Mouse (Mus musculus) hindbrain, postnatal 0 days (tissue): ENCODE data around the gene Ranbp3. TPM values are rescaled to one million over a fixed set of nuclear protein-coding genes. Genes with fewer than 3 reads are reported as not detected.
"Not testable (repeated sequence)": the region's sequence is repeated elsewhere in the genome, so short reads cannot be mapped to it uniquely, and the experiment has no call there.

Source experiments
- ATAC-seq: fragments of 200-750 bp; cut with Nextera tagmentation; 2 replicates; pipeline ENCODE4 v1.8.0; 2017; ENCODE audit warnings: mild to moderate bottlenecking, moderate TSS enrichment, moderate library complexity
- DNase-seq: peaks from one replicate; pipeline ENCODE4 v3.0.0-alpha.2; 2015; ENCODE audit warnings: low spot score
- H3K27ac ChIP-seq: fragments of 300-500 bp; sonication (generic); 2 replicates; pipeline ENCODE4 v1.5.1; 2014; ENCODE audit warnings: mild to moderate bottlenecking
- H3K27me3 ChIP-seq: fragments of 300-500 bp; sonication (generic); 2 replicates; pipeline ENCODE4 v1.6.1; 2014; ENCODE audit warnings: low read length, mixed read lengths; ENCODE audit not compliant: insufficient read depth
- H3K36me3 ChIP-seq: fragments of 300-500 bp; sonication (generic); 2 replicates; pipeline ENCODE4 v1.6.1; 2014; ENCODE audit warnings: low read length, mixed read lengths; ENCODE audit not compliant: insufficient read depth
- H3K4me1 ChIP-seq: fragments of 300-500 bp; sonication (generic); 2 replicates; pipeline ENCODE4 v1.6.1; 2014; ENCODE audit warnings: antibody characterized with exemption, low read length, mixed read lengths; ENCODE audit not compliant: insufficient read depth
- H3K4me2 ChIP-seq: fragments of 300-500 bp; sonication (generic); 2 replicates; pipeline ENCODE4 v1.6.1; 2014; ENCODE audit warnings: low read depth, mild to moderate bottlenecking, low read length, moderate library complexity, mixed read lengths
- H3K4me3 ChIP-seq: fragments of 300-500 bp; sonication (generic); 2 replicates; pipeline ENCODE4 v1.5.1; 2014; ENCODE audit warnings: low read length
- H3K9ac ChIP-seq: fragments of 300-500 bp; sonication (generic); replicated peaks from 2 replicates; pipeline ENCODE4 v1.6.1; 2014; ENCODE audit warnings: mild to moderate bottlenecking, low read length, moderate library complexity, mixed read lengths
- H3K9me3 ChIP-seq: fragments of 300-500 bp; sonication (generic); 2 replicates; pipeline ENCODE4 v1.6.1; 2016; ENCODE audit warnings: low read length, mixed read lengths
- CTCF ChIP-seq: IDR thresholded peaks from 2 replicates; pipeline ENCODE4 v1.5.1; 2016; ENCODE audit warnings: antibody characterized with exemption, control low read depth, low read depth
- WGBS: fragments of 180-500 bp; shearing (Covaris S2); extraction: QIAGEN DNeasy Blood & Tissue Kit; methylation state at CpG from one replicate; pipeline ENCODE4 v1.1.7; 2014; 5-methylcytosine and 5-hydroxymethylcytosine counted together
- polyA plus RNA-seq: library from polyadenylated mRNA; unstranded; fragments of >200 nt; fragmentation: Nextera tagmentation; extraction: Ambion mirVana; gene quantifications from 2 replicates; pipeline ENCODE4 v1.2.1, GENCODE M21; 2015
- total RNA-seq: library from RNA; depleted of rRNA; stranded (reverse); fragments of >200 nt; gene quantifications from 2 replicates; pipeline ENCODE4 v1.2.3, GENCODE M21; 2014; rRNA removed

The Ranbp3 gene
- total RNA-seq, result 121 and 122 TPM in 2 replicates
- polyA plus RNA-seq, result 87.2 and 88.7 TPM in 2 replicates

DNA sequence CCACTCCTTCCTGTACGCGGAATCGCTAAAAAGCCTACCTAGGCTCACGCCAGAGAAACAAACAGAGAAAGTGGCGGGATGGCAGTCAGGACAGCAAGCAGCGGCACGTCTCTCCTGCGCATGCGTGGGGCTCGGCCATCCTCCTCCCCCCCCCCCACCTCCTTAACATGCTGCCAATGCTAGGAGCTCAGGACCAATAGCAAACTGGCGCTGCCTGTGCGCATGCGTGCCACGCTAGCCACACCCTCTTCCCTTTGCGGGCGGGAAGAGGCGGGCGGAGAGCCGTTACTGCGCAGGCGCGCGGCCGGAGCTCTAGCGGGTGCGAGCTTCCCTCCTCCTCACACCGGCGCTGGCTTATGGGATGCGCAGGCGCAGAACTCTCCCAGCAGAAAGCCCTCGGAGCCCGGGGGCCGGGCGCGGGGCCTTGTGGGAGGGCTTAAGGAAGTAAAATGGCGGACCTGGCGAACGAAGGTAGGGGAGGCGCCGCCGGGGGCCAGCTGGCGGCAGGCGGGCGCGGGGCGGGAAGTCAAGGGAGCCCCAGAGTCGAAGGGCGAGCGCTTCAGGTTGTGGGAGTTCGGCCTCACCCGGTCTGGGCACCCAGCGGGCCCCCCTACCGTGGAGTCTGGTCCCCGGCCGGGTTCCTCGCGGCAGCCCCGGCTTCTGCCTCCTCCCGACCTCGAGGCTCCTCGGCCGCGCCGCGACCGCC is at the start of gene Ranbp3:
Gene Ranbp3 (plus strand): TSS at position 354 of the 706 bp plus-strand sequence.
- H3K27me3 ChIP-seq, result no peaks in the 10 kb centered on the region
- no peak for TF ChIP-seq CTCF
- peak within 1 kb of the TSS; percentile 83 for H3K4me2 ChIP-seq
- WGBS, result 0% methylated on average over 45 of the region's 66 CpGs
- H3K27ac ChIP-seq, result peak within 1 kb of the TSS; percentile 87
- no peaks in the 10 kb centered on the region for H3K9me3 ChIP-seq
- peak; percentile 100 for DNase-seq
- peaks cover 6% of the 10 kb centered on the region; the same call in 1 of the 2 replicates for H3K36me3 ChIP-seq
- no peaks in the 10 kb centered on the region; the same call in none of the 2 replicates for H3K4me1 ChIP-seq
- peak within 1 kb of the TSS; percentile 83 for H3K4me3 ChIP-seq
- ATAC-seq, result peak; percentile 93
- peak within 1 kb of the TSS; percentile 95 for H3K9ac ChIP-seq

DNA sequence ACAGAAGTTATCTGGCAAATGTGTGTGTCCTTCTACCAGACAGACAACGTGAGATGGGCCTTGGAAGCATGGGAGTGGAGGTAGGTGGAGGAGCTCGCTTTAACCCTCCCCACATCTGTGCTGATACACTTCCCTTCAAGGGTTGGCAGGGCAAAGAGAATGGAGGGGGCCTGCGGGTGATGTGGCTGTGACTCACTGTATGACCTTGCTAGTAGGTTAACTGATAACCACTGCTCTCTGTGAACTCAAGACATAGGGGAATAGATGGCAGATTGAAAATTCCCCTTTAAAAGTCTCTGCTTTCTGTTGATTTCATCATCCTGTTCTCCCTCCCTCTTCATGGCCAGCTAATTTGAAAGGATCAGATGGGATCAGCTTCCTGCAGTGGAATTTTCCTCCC is 47.6 kb upstream of the Ranbp3 start:
- peak overlapping the region; percentile 79 for H3K4me2 ChIP-seq
- no peak overlapping the region for H3K27ac ChIP-seq
- no peak for TF ChIP-seq CTCF
- ATAC-seq, result no peak
- H3K36me3 ChIP-seq, result peaks cover 25% of the 10 kb centered on the region
- WGBS, result 85% methylated on average over 3 of the region's 3 CpGs
- no peak overlapping the region for H3K9ac ChIP-seq
- no peak for DNase-seq
- peaks cover 8% of the 10 kb centered on the region; the same call in 1 of the 2 replicates for H3K4me1 ChIP-seq
- H3K27me3 ChIP-seq, result no peaks in the 10 kb centered on the region
- no peaks in the 10 kb centered on the region for H3K9me3 ChIP-seq
- H3K4me3 ChIP-seq, result no peak overlapping the region

DNA sequence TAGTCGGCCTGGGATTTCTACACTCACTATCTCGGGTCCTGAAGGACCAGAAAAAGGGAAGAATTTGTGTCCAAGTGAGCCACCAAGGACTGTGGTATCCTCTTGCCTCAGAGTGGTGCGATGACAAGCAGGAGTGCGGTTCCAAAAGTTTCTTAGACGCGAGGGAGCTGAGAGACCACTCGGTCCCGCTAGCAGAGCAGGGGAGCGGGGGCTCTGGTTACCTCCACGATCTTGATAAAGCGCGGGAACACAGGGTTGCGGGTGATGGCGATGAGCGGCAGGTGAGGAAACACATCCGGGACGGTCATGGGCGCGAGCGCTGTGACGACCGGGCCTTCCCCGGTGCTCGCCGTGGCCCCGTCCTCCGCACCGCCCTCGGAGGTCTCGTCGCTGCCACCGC is 46.8 kb upstream of the Ranbp3 start:
- Histone ChIP-seq H3K27me3 (no peaks in the 10 kb centered on the region), H3K9me3 (no peaks in the 10 kb centered on the region), H3K4me3 (peak overlapping the region; percentile 78), H3K4me2 (peak overlapping the region; percentile 79), H3K27ac (peak overlapping the region; percentile 75), H3K9ac (peak overlapping the region; percentile 75), H3K36me3 (peaks cover 20% of the 10 kb centered on the region), H3K4me1 (peaks cover 8% of the 10 kb centered on the region; the same call in 1 of the 2 replicates)
- WGBS, result 1% methylated on average over 27 of the region's 32 CpGs
- no peak for DNase-seq
- TF ChIP-seq CTCF, result no peak
- no peak for ATAC-seq

DNA sequence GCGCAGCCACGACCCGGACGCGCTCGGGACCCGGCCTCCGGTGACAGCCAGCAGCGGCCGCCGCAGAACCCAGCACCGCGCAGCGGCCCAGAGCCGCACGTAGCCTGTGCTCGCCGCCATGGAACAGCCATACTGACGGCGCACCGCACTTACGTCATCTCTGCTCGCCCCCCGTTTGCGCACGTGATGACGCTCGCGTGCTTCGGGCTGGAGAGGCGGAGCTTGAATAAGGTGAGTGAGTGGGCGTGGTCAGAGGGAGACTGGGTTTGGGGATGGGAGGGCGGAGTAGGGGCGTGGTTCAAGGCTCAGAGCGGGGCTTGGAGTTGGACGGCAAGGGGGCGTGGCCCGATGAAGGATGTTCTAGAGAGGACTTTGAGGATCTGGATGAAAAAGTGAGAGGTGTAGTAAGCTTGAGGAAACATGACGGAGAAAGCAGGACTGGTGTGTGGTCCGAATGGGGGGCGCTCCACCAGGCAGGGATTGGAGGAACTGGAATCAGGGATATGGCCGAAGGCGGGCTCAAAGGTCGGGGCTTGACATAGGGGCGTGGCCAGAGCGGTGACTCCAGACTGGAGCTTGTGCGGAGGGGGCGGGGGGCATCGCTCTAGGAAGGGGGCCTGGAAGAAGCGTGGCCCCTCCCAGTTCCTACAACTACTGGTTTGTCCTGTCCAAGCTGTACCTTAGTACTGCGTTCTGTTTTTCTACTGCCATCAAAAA is 46.2 kb upstream of the Ranbp3 start, which contains the start of gene Lonp1:
Gene Lonp1 (minus strand): TSS at position 134 of the 717 bp plus-strand sequence.
- H3K4me3 ChIP-seq, result peak within 1 kb of the TSS; percentile 78
- peaks cover 16% of the 10 kb centered on the region for H3K36me3 ChIP-seq
- no peak for TF ChIP-seq CTCF
- peak within 1 kb of the TSS; percentile 75 for H3K27ac ChIP-seq
- peak; percentile 89 for ATAC-seq
- peak; percentile 99 for DNase-seq
- peaks cover 8% of the 10 kb centered on the region; the same call in 1 of the 2 replicates for H3K4me1 ChIP-seq
- H3K9me3 ChIP-seq, result no peaks in the 10 kb centered on the region
- H3K27me3 ChIP-seq, result no peaks in the 10 kb centered on the region
- H3K9ac ChIP-seq, result peak within 1 kb of the TSS; percentile 75
- under 1% methylated on average over 48 of the region's 51 CpGs for WGBS
- H3K4me2 ChIP-seq, result peak within 1 kb of the TSS; percentile 79

DNA sequence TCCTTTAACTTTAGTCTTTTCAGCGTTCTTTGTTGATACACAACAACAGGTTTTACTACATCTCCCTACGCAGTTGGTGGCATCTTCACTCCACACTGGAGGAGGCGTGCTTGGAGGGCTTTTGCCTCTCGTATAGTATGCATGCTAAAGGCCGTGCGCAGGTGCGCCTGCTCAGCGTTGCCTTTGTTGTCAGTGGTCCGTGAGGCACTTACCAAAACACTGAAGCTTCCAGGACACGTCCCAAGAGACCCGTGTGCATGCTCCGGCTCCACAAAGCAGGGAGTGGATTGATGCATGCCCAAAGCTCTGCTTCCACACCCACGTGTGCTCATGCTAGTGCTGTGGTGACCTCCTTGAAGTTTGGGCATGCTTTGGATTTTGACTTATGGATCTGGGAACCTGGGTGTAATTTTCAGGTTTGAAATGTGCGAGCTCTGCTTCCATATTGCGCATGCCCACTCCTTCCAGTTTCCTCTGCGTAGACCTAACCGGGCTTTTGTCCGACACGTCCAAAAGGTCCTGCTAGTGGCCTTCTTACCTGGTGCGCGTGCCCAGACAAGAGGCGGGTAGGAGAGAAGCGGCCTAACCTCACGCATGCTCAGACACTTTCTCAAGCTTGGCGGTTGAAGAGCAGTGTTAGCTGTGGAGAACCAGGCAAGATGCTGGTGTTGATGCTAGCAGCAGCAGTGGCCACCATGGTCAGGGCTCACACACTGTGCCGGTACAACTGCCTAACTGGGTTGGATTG is 45.4 kb upstream of the Ranbp3 start, which contains the start of gene Catsperd:
Gene Catsperd (plus strand): TSS at position 614 of the 748 bp plus-strand sequence.
- H3K27ac ChIP-seq, result peak within 1 kb of the TSS; percentile 75

DNA sequence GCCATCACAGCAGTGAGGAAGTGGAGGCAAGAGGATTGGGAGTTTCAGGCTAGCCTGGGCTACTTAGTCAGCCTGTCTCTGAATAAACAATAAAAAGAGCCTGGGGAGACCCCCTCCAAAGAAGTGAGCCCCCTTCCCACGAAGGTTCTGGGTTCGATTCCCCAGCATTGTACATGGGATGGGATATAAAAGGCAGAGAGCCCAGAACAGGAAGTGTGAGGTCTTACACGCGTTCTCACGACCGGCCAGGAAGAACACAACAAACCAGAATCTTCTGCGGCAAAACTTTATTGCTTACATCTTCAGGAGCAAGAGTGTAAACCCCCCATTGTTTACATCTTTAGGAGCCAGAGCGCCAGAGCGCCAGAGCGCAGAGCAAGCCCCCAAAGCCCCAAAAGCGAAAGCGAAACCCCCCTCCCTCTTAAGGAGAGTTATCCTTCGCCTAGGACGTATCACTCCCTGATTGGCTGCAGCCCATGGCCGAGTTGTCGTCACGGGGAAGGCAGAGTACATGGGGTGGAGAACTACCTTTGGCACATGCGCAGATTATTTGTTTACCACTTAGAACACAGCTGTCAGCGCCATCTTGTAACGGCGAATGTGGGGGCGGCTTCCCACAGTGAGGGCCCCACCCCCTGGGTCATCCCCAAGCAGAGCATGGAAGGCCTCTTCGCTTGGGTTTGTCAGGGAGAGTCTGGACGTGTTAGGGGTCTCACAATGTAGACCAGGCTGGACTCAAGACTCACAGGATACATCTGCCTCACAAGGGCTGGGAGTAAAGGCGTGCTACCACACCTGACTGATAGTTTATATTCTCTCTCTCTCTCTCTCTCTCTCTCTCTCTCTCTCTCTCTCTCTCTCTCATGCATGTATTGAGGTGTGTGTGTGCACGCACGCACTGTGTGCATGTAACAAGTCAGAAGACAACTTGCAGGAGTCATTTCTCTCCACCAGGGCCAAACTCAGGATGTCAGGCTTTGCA is 43.0 kb upstream of the Ranbp3 start:
- ATAC-seq, DNase-seq, H3K36me3 ChIP-seq, H3K27ac ChIP-seq, H3K4me1 ChIP-seq, H3K4me3 ChIP-seq, H3K27me3 ChIP-seq, H3K4me2 ChIP-seq, H3K9me3 ChIP-seq, H3K9ac ChIP-seq: not testable (repeated sequence)
- WGBS, result 83% methylated on average over 27 of the region's 27 CpGs

More for the DNA sequence above, 45.4 kb upstream of the Ranbp3 start, which contains the start of gene Catsperd:
- no peak for TF ChIP-seq CTCF
- H3K27me3 ChIP-seq, result no peaks in the 10 kb centered on the region
- 14% methylated on average over 26 of the region's 26 CpGs for WGBS
- peak within 1 kb of the TSS; percentile 79 for H3K4me2 ChIP-seq
- ATAC-seq (peak; percentile 60), DNase-seq (peak; percentile 63)
- H3K9me3 ChIP-seq, result no peaks in the 10 kb centered on the region
- H3K9ac ChIP-seq, result peak within 1 kb of the TSS; percentile 35
- H3K4me1 ChIP-seq, result peaks cover 8% of the 10 kb centered on the region; the same call in 1 of the 2 replicates
- H3K4me3 ChIP-seq, result peak within 1 kb of the TSS; percentile 78
- peaks cover 9% of the 10 kb centered on the region; the same call in 1 of the 2 replicates for H3K36me3 ChIP-seq
